Mouse (Mus musculus) megakaryocyte, embryonic 14.5 days (primary cell): ENCODE measurements around the gene Ldb2.

ENCODE experiments used
- FLI1 ChIP-seq: IDR thresholded peaks from 2 replicates; pipeline ENCODE4 v1.6.1; 2012; ENCODE audit warnings: low read length, inconsistent platforms, mixed read lengths
- GATA1 ChIP-seq: IDR thresholded peaks from 3 replicates; pipeline ENCODE4 v1.6.1; 2012; ENCODE audit warnings: mixed read lengths, low read length, inconsistent platforms, borderline replicate concordance

- TF ChIP-seq GATA1 (no peak), FLI1 (no peak)
Measured at GRCm38 (mm10) chr5:44667383-44667782, 132.1 kb downstream of the Ldb2 start.
